In the genomic region with DNA sequence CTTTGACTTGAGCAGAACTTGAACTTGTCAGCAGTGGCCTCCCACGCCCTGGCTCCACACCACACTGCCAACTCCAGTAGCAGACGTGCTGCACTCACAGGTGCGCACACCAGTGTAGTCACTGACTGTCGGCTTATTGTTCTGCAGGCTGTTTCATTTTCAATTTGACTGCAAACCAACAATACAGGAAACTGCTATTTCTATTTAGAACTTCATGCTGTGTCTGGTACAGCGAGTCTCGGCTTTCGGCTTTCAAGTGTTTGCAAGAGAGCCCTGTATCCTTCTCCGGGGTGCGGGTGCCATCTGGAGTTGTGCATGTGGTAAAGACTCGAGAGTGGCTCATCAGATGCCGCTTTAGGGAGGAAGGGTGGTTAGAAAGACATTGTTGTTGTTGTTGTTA, we compare ENCODE assay signal across 10 mouse cellular contexts. TPM values are rescaled to one million over a fixed set of nuclear protein-coding genes. Genes with fewer than 3 reads are reported as not detected.
A peak's percentile ranks its signal among the peaks of the same experiment; 100 is the strongest.
DNase-seq lines count a peak whose midpoint lies in the region; ATAC-seq and TF ChIP-seq lines count a peak whose summit lies in the region.
"Had no signal": no experiment of that assay in that cellular context is flagged by ENCODE, and none has a peak within 500 bp of the region (broad histone marks: within the 10 kb centered on the region; RNA-seq: fewer than 3 reads in every experiment).

No protein-coding gene starts in this region.

- H3K27me3 ChIP-seq in thymus, adult 2 months (ENCODE audit: control insufficient read depth, insufficient read depth, low read length): no peaks in the 10 kb centered on the region
- no peaks in the 10 kb centered on the region for H3K27me3 ChIP-seq in kidney, embryonic 16.5 days (ENCODE audit: insufficient read depth, low read length)
- no peaks in the 10 kb centered on the region for H3K27me3 ChIP-seq in hindbrain, postnatal 0 days (ENCODE audit: insufficient read depth, low read length)

- H3K4me2 ChIP-seq in kidney, embryonic 16.5 days (replicated peaks; ENCODE audit: low read depth, low read length): no peak overlapping the region
- no peak overlapping the region for H3K4me2 ChIP-seq in hindbrain, postnatal 0 days (ENCODE audit: low read depth, low read length)

- no peak for DNase-seq in frontal cortex, postnatal 25 days (ENCODE audit: low spot score in 2 of 2)
- peak; percentile 89 for DNase-seq in induced T-regulatory cell, adult 2 months (ENCODE audit: low read depth)
- DNase-seq in thymus, adult 2 months: peak; percentile 30
- no peak for DNase-seq in hindbrain, postnatal 0 days (ENCODE audit: low spot score)
- DNase-seq: heart, adult 2 months had no signal

- H3K4me3 ChIP-seq in thymus, adult 2 months (ENCODE audit: control insufficient read depth, insufficient read depth, low read length): peak overlapping the region; percentile 6
- H3K4me3 ChIP-seq in kidney, embryonic 16.5 days (ENCODE audit: low read length): no peak overlapping the region
- no peak overlapping the region for H3K4me3 ChIP-seq in hindbrain, postnatal 0 days (ENCODE audit: low read length)
- H3K4me3 ChIP-seq: heart, adult 2 months had no signal

- H3K27ac ChIP-seq in thymus, adult 2 months (ENCODE audit: control insufficient read depth, insufficient read depth, low read length): peak overlapping the region; percentile 22; the same call in 1 of the 2 replicates
- no peak overlapping the region for H3K27ac ChIP-seq in kidney, embryonic 16.5 days (ENCODE audit: low read length)
- no peak overlapping the region for H3K27ac ChIP-seq in hindbrain, postnatal 0 days
- H3K27ac ChIP-seq: heart, adult 2 months had no signal

- 5% methylated on average over 11 of the region's 11 CpGs for WGBS in thymus, adult 2 months
- WGBS in kidney, embryonic 16.5 days: 85% methylated on average over 11 of the region's 11 CpGs
- WGBS in hindbrain, postnatal 0 days: 84% methylated on average over 11 of the region's 11 CpGs

- H3K9me3 ChIP-seq in kidney, embryonic 16.5 days (ENCODE audit: low read length): no peaks in the 10 kb centered on the region
- H3K9me3 ChIP-seq in hindbrain, postnatal 0 days (ENCODE audit: low read length): no peaks in the 10 kb centered on the region

- no peaks in the 10 kb centered on the region for H3K36me3 ChIP-seq in thymus, adult 2 months (ENCODE audit: control insufficient read depth, insufficient read depth, low read length)
- H3K36me3 ChIP-seq in kidney, embryonic 16.5 days (ENCODE audit: insufficient read depth, low read length): no peaks in the 10 kb centered on the region
- no peaks in the 10 kb centered on the region for H3K36me3 ChIP-seq in hindbrain, postnatal 0 days (ENCODE audit: insufficient read depth, low read length)

- peaks cover 5% of the 10 kb centered on the region; the same call in 1 of the 2 replicates for H3K4me1 ChIP-seq in thymus, adult 2 months (replicated peaks; ENCODE audit: control insufficient read depth, insufficient read depth, low read length)
- no peaks in the 10 kb centered on the region for H3K4me1 ChIP-seq in kidney, embryonic 16.5 days (ENCODE audit: insufficient read depth, low read length)
- H3K4me1 ChIP-seq in hindbrain, postnatal 0 days (ENCODE audit: insufficient read depth, low read length): no peaks in the 10 kb centered on the region

- TF ChIP-seq POLR2A in thymus, adult 2 months (IDR thresholded peaks at IDR 0.05; ENCODE audit: control insufficient read depth, extremely low read depth, insufficient read depth, low read length, poor library complexity): no peak

- ATAC-seq in frontal cortex, adult (ENCODE audit: low TSS enrichment): peak; percentile 97
- 0 out of 2 replicates have a peak, but pooled peaks have one; percentile 30 for ATAC-seq in megakaryocyte-erythroid progenitor cell, adult 5-6 weeks (replicated peaks; ENCODE audit: low FRiP score, low TSS enrichment, poor library complexity, severe bottlenecking)
- ATAC-seq in erythroblast, adult 5-6 weeks (replicated peaks; ENCODE audit: low FRiP score, poor library complexity, severe bottlenecking): no peak
- no peak for ATAC-seq in kidney, embryonic 16.5 days (ENCODE audit: low FRiP score, low TSS enrichment)
- ATAC-seq in hindbrain, postnatal 0 days: no peak
- ATAC-seq: intestine, embryonic 16.5 days had no signal

- TF ChIP-seq CTCF in thymus, adult 2 months (IDR thresholded peaks at IDR 0.05; ENCODE audit: borderline replicate concordance, control insufficient read depth, extremely low read depth, insufficient read depth, low read length, poor library complexity): no peak
- TF ChIP-seq CTCF in hindbrain, postnatal 0 days (IDR thresholded peaks at IDR 0.05; ENCODE audit: low read depth): no peak

- no peak overlapping the region for H3K9ac ChIP-seq in kidney, embryonic 16.5 days (replicated peaks; ENCODE audit: low read length)
- H3K9ac ChIP-seq in hindbrain, postnatal 0 days (replicated peaks; ENCODE audit: low read length): no peak overlapping the region

RNA-seq across cellular contexts. Expression of a gene that starts 20.5 kb away (rescaled TPM):
- not detected in 2 replicates for total RNA-seq in megakaryocyte-erythroid progenitor cell, adult 5-6 weeks (2014; fragmentation: Nextera tagmentation)
- total RNA-seq in megakaryocyte-erythroid progenitor cell, adult 5-6 weeks (2017): not detected in 2 replicates
- 0.23 and 0.26 TPM in 2 replicates for polyA plus RNA-seq in thymus, adult 2 months (2012; rRNA removed)
- not detected in 2 replicates for total RNA-seq in erythroblast, adult 5-6 weeks (2015; ENCODE audit: low replicate concordance)
- not detected in 2 replicates for total RNA-seq in erythroblast, adult 5-6 weeks (2017; ENCODE audit: low replicate concordance)
- polyA plus RNA-seq in kidney, embryonic 16.5 days (2015; fragmentation: Nextera tagmentation; extraction: Ambion mirVana): 5.2 and 6.5 TPM in 2 replicates
- 5.5 and 6.2 TPM in 2 replicates for total RNA-seq in hindbrain, postnatal 0 days (2014; rRNA removed)
- polyA plus RNA-seq in hindbrain, postnatal 0 days (2015; fragmentation: Nextera tagmentation; extraction: Ambion mirVana): 3.7 and 4.2 TPM in 2 replicates

Comparison
In these comparisons a context has a peak if more than half of its experiments do, and no peak if none do; other contexts are left out.
1. ATAC-seq: peak in frontal cortex, adult (single experiment) and megakaryocyte-erythroid progenitor cell, adult 5-6 weeks (single experiment); none in erythroblast, adult 5-6 weeks (single experiment), kidney, embryonic 16.5 days (single experiment) and hindbrain, postnatal 0 days (single experiment).
2. DNase-seq: peak in induced T-regulatory cell, adult 2 months (single experiment) and thymus, adult 2 months (single experiment); none in frontal cortex, postnatal 25 days (0 of 2) and hindbrain, postnatal 0 days (single experiment).